Mouse (Mus musculus) cerebellum, adult 18-20 months (tissue): ENCODE results near the gene Inf2.

Experiments used
- DNase-seq, 2 experiments: peaks; one replicate each; pipeline ENCODE4 v3.0.0; 2021

Inf2 gene

DNA sequence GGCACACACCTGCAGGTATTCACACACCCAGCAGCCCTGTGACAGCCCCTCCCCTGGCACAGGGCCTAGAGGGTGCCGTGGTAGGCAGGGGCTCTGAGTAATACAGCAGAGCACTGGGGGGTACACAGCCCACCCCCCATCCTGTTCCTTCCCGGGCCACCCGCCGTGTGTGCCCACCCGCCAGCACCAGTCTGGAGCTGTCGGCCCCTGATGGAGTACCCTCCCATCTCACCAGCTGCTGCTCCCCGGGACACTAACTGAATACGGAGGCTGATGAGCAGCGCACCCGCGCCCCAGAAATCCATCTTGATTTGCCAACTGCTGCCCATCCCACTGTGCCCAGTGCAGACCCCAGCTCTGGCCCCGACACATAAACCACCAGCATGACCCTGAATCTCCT lies 75.1 kb downstream of the Inf2 start:
- DNase-seq: no peak

DNA sequence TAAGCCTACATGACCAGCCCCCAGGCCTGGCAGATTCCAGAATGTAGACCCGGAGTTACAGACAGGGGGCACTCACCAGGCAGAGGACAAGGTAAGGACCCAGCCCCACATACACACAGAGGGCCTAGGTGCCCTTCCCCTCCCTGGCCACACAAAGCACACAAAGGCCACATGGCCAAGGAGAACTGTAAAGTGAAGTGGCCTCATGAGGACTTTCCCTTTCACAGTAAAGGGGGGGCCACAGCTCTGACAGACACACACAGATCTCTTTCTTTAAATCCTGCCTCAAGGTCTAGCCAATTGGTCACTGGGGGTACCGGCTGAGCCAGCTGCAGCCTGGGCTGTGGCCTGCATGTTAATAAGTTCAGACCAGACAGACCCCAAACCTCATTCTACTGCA lies 75.5 kb downstream of the Inf2 start:
- no peak for DNase-seq

GRCm38 (mm10) chr12:112664656-112665055 lies 76.1 kb downstream of the Inf2 start:
- no peak for DNase-seq
